Mouse (Mus musculus): ENCODE measurements at regions not wholly inside any gene's neighbourhood (a gene's known extent, or its start where the extent isn't known, plus 50 kb on each side); places are given as distances from the start of the nearest gene placed in this dataset.

- no peak for DNase-seq
Measured at GRCm38 (mm10) chr11:112889760-112890159, 107.7 kb downstream of the Sox9 start.

DNA sequence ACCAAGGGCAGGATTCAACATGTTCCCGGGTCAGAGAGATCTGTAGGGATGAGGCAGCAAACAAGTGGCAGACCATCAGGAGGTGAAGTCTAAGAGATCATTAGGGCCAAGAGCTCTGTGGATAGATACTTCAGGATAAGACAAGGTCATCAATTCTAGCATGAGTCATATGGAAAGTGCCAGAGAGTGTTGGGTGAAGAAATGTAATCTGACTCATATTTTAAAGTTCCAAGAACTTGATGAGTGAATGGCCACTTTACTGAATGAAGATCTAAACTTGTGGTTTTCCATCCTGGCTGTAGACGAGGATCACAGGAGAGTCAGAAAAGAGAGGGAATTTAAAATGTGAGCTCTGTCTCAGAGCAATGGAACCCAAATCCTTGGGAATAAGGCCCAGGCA is 115.6 kb downstream of the Sox9 start:
- DNase-seq, result no peak

GRCm38 (mm10) chr11:112902618-112903017 is 120.6 kb downstream of the Sox9 start:
- DNase-seq, result no peak

GRCm38 (mm10) chr11:112910309-112910708 is 128.3 kb downstream of the Sox9 start:
- no peak for DNase-seq

GRCm38 (mm10) chr11:112912875-112913274 is 130.9 kb downstream of the Sox9 start:
- DNase-seq, result no peak

DNA sequence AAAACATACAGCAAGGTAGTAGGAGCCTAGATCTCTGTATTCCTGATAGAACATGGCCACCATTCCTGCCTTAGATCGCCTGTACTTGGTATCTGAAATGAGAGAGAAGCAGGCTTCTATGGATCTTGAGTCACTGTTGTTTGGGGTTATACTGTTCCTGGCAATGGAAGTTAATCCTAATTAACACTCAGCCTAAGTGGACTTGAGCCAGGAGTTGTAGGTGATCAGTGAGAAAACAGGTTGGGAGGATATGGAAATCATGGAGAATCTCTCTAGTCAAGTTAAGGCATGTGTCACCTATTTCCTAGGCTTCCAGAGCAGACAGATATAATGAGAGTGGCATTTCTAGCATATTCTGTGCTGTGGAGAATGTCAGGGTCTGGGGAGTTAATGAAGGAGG is 134.9 kb downstream of the Sox9 start:
- DNase-seq, result no peak

- no peak for DNase-seq
Measured at GRCm38 (mm10) chr11:112920131-112920530, 138.1 kb downstream of the Sox9 start.

- no peak for DNase-seq
Measured at GRCm38 (mm10) chr11:112924577-112924976, 142.6 kb downstream of the Sox9 start.

- DNase-seq, result peak in 1 of 2 experiments; percentile 5
Measured at GRCm38 (mm10) chr11:112925140-112925539, 143.1 kb downstream of the Sox9 start.

- peak in 1 of 2 experiments; percentile 3 for DNase-seq
Measured at GRCm38 (mm10) chr11:112926330-112927025, 144.5 kb downstream of the Sox9 start.

- DNase-seq, result peak; percentile 15 to 54
Measured at GRCm38 (mm10) chr11:112930186-112930808, 148.3 kb downstream of the Sox9 start.

- DNase-seq, result no peak
Measured at GRCm38 (mm10) chr11:112938035-112938434, 156.0 kb downstream of the Sox9 start.

- DNase-seq, result no peak
Measured at GRCm38 (mm10) chr11:112951421-112951820, 169.4 kb downstream of the Sox9 start.

GRCm38 (mm10) chr11:112952356-112952755 is 170.3 kb downstream of the Sox9 start:
- no peak for DNase-seq

DNA sequence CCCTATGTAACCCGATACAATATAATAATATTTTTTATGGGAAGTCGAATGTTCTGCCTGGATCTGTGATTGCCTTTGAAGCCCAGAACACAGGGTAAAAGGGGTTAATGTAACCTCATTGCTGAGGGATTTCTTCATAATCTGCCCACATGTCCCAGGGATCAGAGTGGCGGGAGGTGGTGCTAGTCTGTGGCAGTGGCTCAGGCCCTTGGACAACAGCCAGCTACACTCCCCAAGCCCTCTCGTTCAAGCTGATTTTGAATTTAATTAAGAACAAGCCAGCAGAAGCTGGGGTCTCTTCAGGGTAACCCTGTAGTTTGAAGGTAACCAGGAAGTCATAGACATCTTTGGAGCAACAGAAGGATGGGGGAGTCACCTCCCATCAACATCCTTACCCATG is 171.5 kb downstream of the Sox9 start:
- DNase-seq, result no peak

- DNase-seq, result no peak
Measured at GRCm38 (mm10) chr11:112956748-112957440, 174.9 kb downstream of the Sox9 start.

DNA sequence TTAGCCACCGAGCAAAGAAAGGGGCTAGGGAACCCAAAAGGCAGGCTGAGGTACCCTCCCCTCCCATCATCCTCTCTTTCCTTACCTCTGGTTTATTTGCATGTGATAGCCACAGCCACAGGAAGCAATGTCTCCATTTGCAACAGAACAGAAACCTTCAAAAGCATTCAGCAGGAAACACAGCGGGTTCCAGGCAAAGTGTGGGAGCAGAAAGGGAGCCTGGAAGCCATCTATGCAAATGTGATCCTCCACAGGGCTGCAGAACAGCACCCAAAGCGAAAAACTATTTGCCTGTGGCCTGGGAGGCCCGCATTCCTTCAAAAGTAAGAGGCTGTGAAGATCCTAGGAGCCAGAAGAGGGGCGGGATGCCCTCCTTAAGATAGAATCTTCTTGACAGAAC is 177.6 kb downstream of the Sox9 start:
- no peak for DNase-seq

DNA sequence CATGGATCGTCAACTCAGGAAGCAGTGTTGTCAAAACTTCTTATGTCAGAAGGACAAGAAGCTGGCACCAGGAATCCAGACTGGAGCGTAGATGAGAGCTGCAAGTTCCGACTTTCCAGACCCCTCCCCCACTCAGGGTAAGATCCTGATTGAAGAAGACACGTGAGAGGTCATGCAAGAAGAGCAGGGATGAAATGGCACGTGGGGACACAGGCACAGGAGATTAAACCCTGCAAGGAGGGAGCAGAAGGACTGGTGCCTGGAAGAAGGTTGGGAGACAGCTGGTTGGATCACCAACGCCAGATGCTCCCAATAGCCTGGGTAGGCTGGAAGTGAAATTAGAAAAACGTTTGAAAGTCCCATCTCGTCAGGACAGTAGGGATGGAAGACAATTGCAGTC is 191.3 kb downstream of the Sox9 start:
- DNase-seq, result no peak

DNA sequence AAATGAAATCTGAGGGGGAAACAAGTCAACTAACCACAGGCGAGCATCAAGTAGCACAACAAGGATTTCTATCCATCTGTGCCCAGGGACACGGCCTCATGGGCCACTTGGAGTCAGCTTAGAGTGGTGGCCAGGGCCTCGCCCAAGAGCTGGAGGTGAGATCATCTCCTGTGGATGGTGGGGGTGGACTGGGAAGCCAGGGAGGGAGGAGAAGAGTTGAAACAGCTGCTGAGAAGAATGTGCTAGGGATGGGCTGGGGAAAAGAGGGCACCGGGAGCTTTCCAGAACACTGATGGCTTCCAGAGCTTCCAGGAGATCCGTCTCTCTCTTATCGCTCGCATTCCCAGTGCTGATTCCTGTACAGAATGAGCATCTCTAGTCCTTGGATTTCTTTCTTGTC is 192.9 kb downstream of the Sox9 start:
- no peak for DNase-seq

DNA sequence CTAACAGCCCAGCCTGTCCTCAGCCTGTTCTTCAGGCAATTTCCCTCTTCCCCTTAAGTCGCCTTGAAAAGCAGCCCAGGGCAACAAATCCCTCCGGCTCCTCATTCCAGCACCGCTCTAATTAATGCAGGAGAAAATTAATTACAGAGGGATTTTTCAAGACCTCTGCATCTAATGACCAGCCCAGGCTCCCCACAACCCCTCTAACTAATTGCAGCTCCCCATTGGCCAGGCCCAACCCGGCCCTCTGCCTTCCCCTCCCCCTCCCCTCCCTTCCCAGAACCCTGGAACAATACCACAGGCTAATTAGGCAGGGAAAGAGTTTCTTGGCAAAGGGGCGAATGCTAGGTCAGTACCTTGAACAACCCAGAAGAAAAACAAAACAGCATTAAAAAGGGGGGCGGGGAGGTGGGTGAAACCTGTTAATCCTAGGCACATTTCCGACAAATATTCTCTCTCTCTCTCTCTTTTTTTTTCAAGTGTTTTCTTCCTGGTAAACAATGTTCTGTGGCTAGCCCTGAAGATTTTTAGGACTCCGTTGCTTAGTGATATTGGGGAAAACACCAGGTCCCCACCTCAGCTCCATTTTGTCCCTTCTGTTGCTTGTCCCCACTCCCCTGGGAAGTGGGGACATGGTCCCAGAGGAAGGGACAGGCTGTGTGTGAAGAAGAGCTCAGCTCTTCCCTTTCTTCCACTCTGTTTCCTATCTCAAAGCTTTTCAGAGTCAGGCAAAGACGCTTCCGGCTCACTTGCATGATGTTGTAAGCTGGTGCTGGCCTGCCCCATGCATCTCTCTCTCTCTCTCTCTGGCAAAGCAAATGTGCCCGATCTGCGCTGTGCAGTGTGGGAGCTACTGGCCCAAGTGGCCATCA is 195.1 kb downstream of the Sox9 start:
- no peak for DNase-seq

DNA sequence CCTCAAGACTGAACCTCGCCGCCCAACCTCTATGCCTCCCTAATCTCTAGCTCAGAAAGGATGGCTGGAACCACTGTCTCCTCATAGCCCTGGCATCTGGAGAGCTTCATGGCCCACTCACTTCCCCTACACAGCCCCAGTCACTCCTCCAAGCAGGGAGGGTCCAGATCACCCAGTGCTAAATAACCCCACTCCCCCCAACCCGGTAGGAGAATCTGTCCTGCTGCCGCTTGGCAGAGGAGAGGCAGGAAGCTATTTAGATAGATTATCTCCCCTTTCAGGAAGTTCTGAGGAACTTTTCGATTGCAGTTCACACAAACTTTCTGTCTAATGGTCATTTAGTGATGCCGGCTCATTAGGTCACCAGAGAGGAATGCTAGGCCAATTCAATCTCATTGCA is 196.9 kb downstream of the Sox9 start:
- DNase-seq, result no peak

DNA sequence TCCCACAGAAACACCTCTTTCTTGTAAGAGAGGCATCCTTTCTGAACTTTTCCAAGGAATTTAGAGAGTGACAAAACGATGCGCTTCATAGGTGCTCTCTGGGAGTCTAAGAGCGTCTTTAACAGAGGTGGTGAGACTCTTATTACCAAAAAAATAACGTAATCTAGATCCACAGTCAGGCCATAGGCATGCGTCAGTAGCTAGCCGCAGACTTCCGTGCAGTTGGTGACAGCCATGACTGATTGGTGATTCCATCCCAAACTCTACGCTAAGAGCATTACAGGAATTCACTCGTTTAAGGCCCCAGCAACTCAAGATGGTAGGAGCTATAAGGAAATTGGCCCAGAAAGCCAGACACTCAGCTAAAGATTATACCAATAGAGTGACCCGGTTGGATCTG is 197.4 kb downstream of the Sox9 start:
- no peak for DNase-seq

DNA sequence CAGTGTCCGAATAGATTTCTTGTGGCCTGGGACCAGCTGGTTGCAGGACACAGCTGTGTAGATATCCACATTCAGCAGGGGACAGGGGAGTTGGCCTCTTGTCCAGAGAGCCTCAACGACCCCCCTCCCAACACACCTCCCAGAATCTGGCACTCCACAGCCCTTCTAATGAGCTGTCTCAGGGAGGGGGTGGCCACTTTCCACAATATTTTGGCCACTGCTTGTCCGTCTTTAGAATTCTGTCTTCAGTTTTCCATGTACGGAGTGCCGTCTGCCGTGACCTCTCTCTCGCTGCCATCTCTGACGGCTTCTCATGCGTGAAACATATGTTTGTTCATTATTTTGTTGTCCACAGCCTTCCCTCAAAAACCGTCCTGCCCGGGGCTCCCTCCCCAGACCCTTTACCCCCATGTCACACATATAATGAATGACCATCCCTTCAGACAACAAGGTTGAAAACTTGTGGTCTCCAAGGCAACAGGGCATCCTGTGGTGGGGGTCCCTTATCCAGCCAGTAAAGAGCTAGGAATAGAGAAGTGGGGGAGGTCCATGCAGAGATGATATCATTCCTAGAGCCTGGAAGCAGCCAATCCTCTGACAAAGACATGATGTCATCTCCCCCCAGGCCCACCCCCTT is 200.3 kb downstream of the Sox9 start:
- DNase-seq, result no peak

Data from lung, adult 18-20 months (tissue).